Mouse (Mus musculus): ENCODE data around the gene Mtch1. TPM values are rescaled to one million over a fixed set of nuclear protein-coding genes. Genes with fewer than 3 reads are reported as not detected.
"Not testable (repeated sequence)": the region's sequence is repeated elsewhere in the genome, so short reads cannot be mapped to it uniquely, and the experiment has no call there.

Gene Mtch1
- total RNA-seq, 2 experiments from 2014 or later: 492 to 581 TPM

GRCm38 (mm10) chr17:29368726-29369125, 21.0 kb upstream of the Mtch1 start:
- intact Hi-C loops (cut with DNase I): no loop called here
- DNase-seq (ENCODE audit: low spot score in 2 of 2): no peak

- no peak for DNase-seq (ENCODE audit: low spot score in 2 of 2)
- intact Hi-C loops (cut with DNase I): no loop called here
Measured at GRCm38 (mm10) chr17:29365105-29365621, 17.4 kb upstream of the Mtch1 start.

- no peak for DNase-seq (ENCODE audit: low spot score in 2 of 2)
- intact Hi-C loops (cut with DNase I): loop anchor here (5.0 kb wide), 1 partner anchor 46 kb away; the partner anchor contains the start of gene Pi16
Measured at GRCm38 (mm10) chr17:29363109-29363508, 15.4 kb upstream of the Mtch1 start.

GRCm38 (mm10) chr17:29361982-29362691, 14.4 kb upstream of the Mtch1 start:
- intact Hi-C loops (cut with DNase I): loop anchor here (5.0 kb wide), 1 partner anchor 45 kb away; the partner anchor contains the start of gene Pi16
- no peak for DNase-seq (ENCODE audit: low spot score in 2 of 2)

GRCm38 (mm10) chr17:29360761-29361221, 13.1 kb upstream of the Mtch1 start, which contains the start of gene Fgd2:
Fgd2 (plus strand) TSS chr17:29360914.
- DNase-seq (ENCODE audit: low spot score in 2 of 2): no peak
- intact Hi-C loops (cut with DNase I): loop anchor here (5.0 kb wide), 1 partner anchor 43 kb away; the partner anchor contains the start of gene Pi16

- intact Hi-C loops (cut with DNase I): loop anchor here (5.0 kb wide), 1 partner anchor 92 kb away; the partner anchor contains the start of gene BC004004
Measured at GRCm38 (mm10) chr17:29358928-29359327, 11.2 kb upstream of the Mtch1 start.

GRCm38 (mm10) chr17:29356882-29357281, 9.1 kb upstream of the Mtch1 start:
- no peak for DNase-seq (ENCODE audit: low spot score in 2 of 2)
- intact Hi-C loops (cut with DNase I): loop anchor here (5.0 kb wide), 1 partner anchor 90 kb away; the partner anchor contains the start of gene BC004004

More at GRCm38 (mm10) chr17:29358928-29359327, 11.2 kb upstream of the Mtch1 start:
- DNase-seq (ENCODE audit: low spot score in 2 of 2): no peak

GRCm38 (mm10) chr17:29356479-29356856, 8.7 kb upstream of the Mtch1 start:
- intact Hi-C loops (cut with DNase I): loop anchor here (5.0 kb wide), 1 partner anchor 89 kb away; the partner anchor contains the start of gene BC004004
- DNase-seq (ENCODE audit: low spot score in 2 of 2): peak in 1 of 2 experiments; percentile 38

- intact Hi-C loops (cut with DNase I): loop anchor here (5.0 kb wide), 1 partner anchor 89 kb away; the partner anchor contains the start of gene BC004004
- DNase-seq (ENCODE audit: low spot score in 2 of 2): no peak
Measured at GRCm38 (mm10) chr17:29355841-29356478, 8.2 kb upstream of the Mtch1 start.

- no peak for DNase-seq (ENCODE audit: low spot score in 2 of 2)
- intact Hi-C loops (cut with DNase I): loop anchor here (5.0 kb wide), 1 partner anchor 88 kb away; the partner anchor contains the start of gene BC004004
Measured at GRCm38 (mm10) chr17:29355461-29355840, 7.7 kb upstream of the Mtch1 start.

GRCm38 (mm10) chr17:29351056-29351455, 3.3 kb upstream of the Mtch1 start:
- DNase-seq (ENCODE audit: low spot score in 2 of 2); intact Hi-C loops (cut with DNase I): not testable (repeated sequence)

- intact Hi-C loops (cut with DNase I): no loop called here
- no peak for DNase-seq (ENCODE audit: low spot score in 2 of 2)
Measured at GRCm38 (mm10) chr17:29348996-29349395, 1.3 kb upstream of the Mtch1 start.

- DNase-seq (ENCODE audit: low spot score in 2 of 2): no peak
- intact Hi-C loops (cut with DNase I): no loop called here
Measured at GRCm38 (mm10) chr17:29347126-29347644, 549 bp downstream of the Mtch1 start.

- intact Hi-C loops (cut with DNase I): no loop called here
- peak; percentile 63 to 71 for DNase-seq (ENCODE audit: low spot score in 2 of 2)
Measured at GRCm38 (mm10) chr17:29346496-29347125, 1.1 kb downstream of the Mtch1 start.

GRCm38 (mm10) chr17:29345272-29345671, 2.5 kb downstream of the Mtch1 start:
- intact Hi-C loops (cut with DNase I): no loop called here
- no peak for DNase-seq (ENCODE audit: low spot score in 2 of 2)

GRCm38 (mm10) chr17:29343241-29343640, 4.5 kb downstream of the Mtch1 start:
- intact Hi-C loops (cut with DNase I): no loop called here
- DNase-seq (ENCODE audit: low spot score in 2 of 2): no peak

- intact Hi-C loops (cut with DNase I): no loop called here
- no peak for DNase-seq (ENCODE audit: low spot score in 2 of 2)
Measured at GRCm38 (mm10) chr17:29342010-29342910, 5.5 kb downstream of the Mtch1 start.

GRCm38 (mm10) chr17:29341591-29342003, 6.1 kb downstream of the Mtch1 start:
- no peak for DNase-seq (ENCODE audit: low spot score in 2 of 2)
- intact Hi-C loops (cut with DNase I): no loop called here
